Mouse (Mus musculus): ENCODE measurements around the gene Gm10638.

Gene Gm10638

GRCm38 (mm10) chr8:86786498-86786897, 41.0 kb downstream of the Gm10638 start:
- DNase-seq (ENCODE audit: low read depth) = no peak

- peak; percentile 80 for DNase-seq (ENCODE audit: low read depth)
These were observed 42.5 kb downstream of the Gm10638 start for GRCm38 (mm10) chr8:86787891-86788420.

GRCm38 (mm10) chr8:86789576-86789975, 44.1 kb downstream of the Gm10638 start:
- DNase-seq (ENCODE audit: low read depth) = no peak

GRCm38 (mm10) chr8:86791542-86791941, 46.0 kb downstream of the Gm10638 start:
- DNase-seq (ENCODE audit: low read depth) = no peak

GRCm38 (mm10) chr8:86794716-86795115, 49.2 kb downstream of the Gm10638 start:
- no peak for DNase-seq (ENCODE audit: low read depth)
